17 mouse cellular contexts compared by ENCODE assay signal in genomic region chr11:9025211-9025610, GRCm38 (mm10). TPM values are rescaled to one million over a fixed set of nuclear protein-coding genes. Genes with fewer than 3 reads are reported as not detected.
"Had no signal": no experiment of that assay in that cellular context is flagged by ENCODE, and none has a peak within 500 bp of the region (broad histone marks: within the 10 kb centered on the region; RNA-seq: fewer than 3 reads in every experiment).

No protein-coding gene starts in this region.

- H3K36me3 ChIP-seq: limb, embryonic 15.5 days; liver, embryonic 12.5 days; lung, embryonic 15.5 days; midbrain, embryonic 12.5 days; neural tube, embryonic 13.5 days had no signal

- H3K9me3 ChIP-seq: limb, embryonic 15.5 days; liver, embryonic 12.5 days; lung, embryonic 15.5 days; midbrain, embryonic 12.5 days; neural tube, embryonic 13.5 days had no signal

- ATAC-seq: liver, embryonic 12.5 days; midbrain, embryonic 16.5 days had no signal

- H3K4me1 ChIP-seq: limb, embryonic 15.5 days; liver, embryonic 12.5 days; lung, embryonic 15.5 days; midbrain, embryonic 12.5 days; neural tube, embryonic 13.5 days had no signal

- H3K27ac ChIP-seq: limb, embryonic 15.5 days; liver, embryonic 12.5 days; lung, embryonic 15.5 days; macrophage; midbrain, embryonic 12.5 days; neural tube, embryonic 13.5 days had no signal

- H3K9ac ChIP-seq: limb, embryonic 15.5 days; liver, embryonic 12.5 days; lung, embryonic 15.5 days; midbrain, embryonic 12.5 days; neural tube, embryonic 13.5 days had no signal

- H3K4me2 ChIP-seq: limb, embryonic 15.5 days; liver, embryonic 12.5 days; lung, embryonic 15.5 days; midbrain, embryonic 12.5 days; neural tube, embryonic 13.5 days had no signal

- H3K4me3 ChIP-seq: limb, embryonic 15.5 days; liver, embryonic 12.5 days; lung, embryonic 15.5 days; midbrain, embryonic 12.5 days; neural tube, embryonic 13.5 days had no signal

- DNase-seq: kidney, postnatal 25 days; layer of hippocampus, adult 9-11 months; layer of hippocampus, postnatal 36 days; lung, postnatal 14 days; retina, postnatal 1 day; thymus, postnatal 36 days had no signal

- H3K27me3 ChIP-seq: limb, embryonic 15.5 days; liver, embryonic 12.5 days; lung, embryonic 15.5 days; midbrain, embryonic 12.5 days; neural tube, embryonic 13.5 days had no signal

RNA-seq across cellular contexts. Expression of gene Gm11992, which starts 23.2 kb away (rescaled TPM):
- total RNA-seq: megakaryocyte-erythroid progenitor cell, adult 5-6 weeks had no signal

RNA-seq across cellular contexts. Expression of gene Sun3, which starts 23.6 kb away (rescaled TPM):
- total RNA-seq: megakaryocyte-erythroid progenitor cell, adult 5-6 weeks had no signal
- polyA plus RNA-seq: limb, embryonic 11.5 days; limb, embryonic 15.5 days; liver, embryonic 12.5 days; liver, embryonic 16.5 days; macrophage; midbrain, embryonic 12.5 days had no signal

RNA-seq across cellular contexts. Expression of gene Pkd1l1, which starts 52.1 kb away (rescaled TPM):
- total RNA-seq: left cerebral cortex, postnatal 25 days had no signal
- polyA plus RNA-seq: macrophage had no signal
